ENCODE assay signal across 40 mouse cellular contexts in the genomic region with DNA sequence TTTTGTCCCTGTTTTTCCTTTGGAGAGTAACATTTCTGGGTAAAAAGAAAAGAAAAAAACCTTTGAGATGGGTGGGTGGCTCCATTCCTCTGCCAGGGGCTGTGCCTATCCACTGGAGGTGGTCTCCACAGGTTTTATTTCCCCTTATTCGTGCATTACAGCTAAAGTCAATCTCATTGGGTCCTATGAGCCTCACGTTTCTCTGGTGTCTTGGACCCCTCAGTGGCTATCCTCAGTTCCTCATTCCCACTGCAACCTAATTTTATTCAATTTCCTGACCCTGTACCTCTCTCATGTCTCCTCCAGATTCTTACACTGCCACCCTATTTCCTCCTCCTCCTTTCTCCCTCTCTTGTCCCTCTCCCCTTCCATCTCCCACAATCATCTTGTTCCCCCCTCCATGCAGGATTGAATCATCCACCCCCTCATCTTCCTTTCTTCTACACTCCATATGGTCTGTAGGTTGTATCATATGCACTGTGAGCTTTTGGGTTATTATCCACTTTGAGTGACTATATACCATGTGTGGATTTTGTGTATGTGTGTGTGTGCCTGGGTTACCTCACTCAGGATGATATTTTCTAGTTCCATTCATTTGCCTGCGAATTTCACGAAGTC. TPM values are rescaled to one million over a fixed set of nuclear protein-coding genes. Genes with fewer than 3 reads are reported as not detected.
"Had no signal": no experiment of that assay in that cellular context is flagged by ENCODE, and none has a peak within 500 bp of the region (broad histone marks: within the 10 kb centered on the region; RNA-seq: fewer than 3 reads in every experiment).

No protein-coding gene starts in this region.

- DNase-seq: gastrocnemius, postnatal 14 days; gastrocnemius, postnatal 36 days; heart, adult 18-20 months; heart, postnatal 10 days; heart, postnatal 36 days; kidney, adult 11 months; kidney, adult 2 months; kidney, adult 9 months; kidney, postnatal 10 days; kidney, postnatal 25 days; layer of hippocampus, adult 9-11 months; layer of hippocampus, postnatal 36 days; left cerebral cortex, postnatal 4 days had no signal

- H3K36me3 ChIP-seq: heart, embryonic 10.5 days; heart, embryonic 12.5 days; hindbrain, embryonic 13.5 days; hindbrain, embryonic 15.5 days; limb, embryonic 13.5 days; limb, embryonic 15.5 days; liver, embryonic 12.5 days had no signal

- H3K27me3 ChIP-seq: heart, embryonic 12.5 days; hindbrain, embryonic 13.5 days; hindbrain, embryonic 15.5 days; limb, embryonic 15.5 days; liver, embryonic 12.5 days had no signal

- H3K4me2 ChIP-seq: heart, embryonic 12.5 days; hindbrain, embryonic 13.5 days; hindbrain, embryonic 15.5 days; limb, embryonic 13.5 days; limb, embryonic 15.5 days; liver, embryonic 12.5 days had no signal

- H3K9ac ChIP-seq: heart, embryonic 12.5 days; hindbrain, embryonic 13.5 days; hindbrain, embryonic 15.5 days; limb, embryonic 13.5 days; limb, embryonic 15.5 days; liver, embryonic 12.5 days; liver, embryonic 14.5 days had no signal

- H3K9me3 ChIP-seq: heart, embryonic 10.5 days; heart, embryonic 12.5 days; hindbrain, embryonic 15.5 days; limb, embryonic 15.5 days; liver, embryonic 12.5 days had no signal

- ATAC-seq: hindbrain, postnatal 0 days; intestine, embryonic 16.5 days; liver, embryonic 12.5 days had no signal

- H3K4me3 ChIP-seq: heart, embryonic 10.5 days; heart, embryonic 12.5 days; hindbrain, embryonic 13.5 days; hindbrain, embryonic 15.5 days; limb, embryonic 13.5 days; limb, embryonic 15.5 days; liver, embryonic 12.5 days had no signal

- H3K27ac ChIP-seq: heart, embryonic 10.5 days; hindbrain, embryonic 13.5 days; hindbrain, embryonic 15.5 days; hindbrain, postnatal 0 days; limb, embryonic 13.5 days; limb, embryonic 15.5 days; liver, embryonic 12.5 days; liver, embryonic 14.5 days had no signal

- H3K4me1 ChIP-seq: heart, embryonic 10.5 days; heart, embryonic 12.5 days; hindbrain, embryonic 13.5 days; hindbrain, embryonic 15.5 days; limb, embryonic 13.5 days; limb, embryonic 15.5 days; liver, embryonic 12.5 days had no signal

RNA-seq across cellular contexts. Expression of gene Atp6v1g3, which starts 17.3 kb away (rescaled TPM):
- total RNA-seq: gastrocnemius, adult 18-20 months; gastrocnemius, adult 8-10 months; gastrocnemius, postnatal 14 days; gastrocnemius, postnatal 36 days; heart, adult 18-20 months; heart, adult 8-10 months; heart, postnatal 10 days; heart, postnatal 36 days; hematopoietic stem cell, adult 5-6 weeks; hindbrain, postnatal 0 days; layer of hippocampus, adult 18-20 months; layer of hippocampus, adult 8-10 months; layer of hippocampus, postnatal 14 days; layer of hippocampus, postnatal 36 days; left cerebral cortex, adult 18-20 months; left cerebral cortex, adult 8-10 months; left cerebral cortex, postnatal 10 days; left cerebral cortex, postnatal 25 days; left cerebral cortex, postnatal 4 days; liver, adult 2 months had no signal
- polyA plus RNA-seq: heart, embryonic 10.5 days; heart, embryonic 12.5 days; heart, embryonic 14.5 days; heart, embryonic 16.5 days; hindbrain, embryonic 11.5 days; hindbrain, embryonic 13.5 days; hindbrain, embryonic 15.5 days; hindbrain, postnatal 0 days; intestine, embryonic 14.5 days; intestine, embryonic 16.5 days; large intestine, adult 2 months; liver, adult 2 months; liver, embryonic 12.5 days; liver, embryonic 14.5 days had no signal
